Mouse (Mus musculus): ENCODE data around the gene Sdr42e1. TPM values are rescaled to one million over a fixed set of nuclear protein-coding genes. Genes with fewer than 3 reads are reported as not detected.

Sdr42e1 gene
- total RNA-seq (2023): 2.2 TPM

GRCm38 (mm10) chr8:117673430-117673830 lies at the start of gene Sdr42e1:
Gene Sdr42e1, minus strand, starts transcription at chr8:117673689.

GRCm38 (mm10) chr8:117701859-117702258 lies 28.4 kb upstream of the Sdr42e1 start, which contains the start of gene Hsd17b2:
Gene Hsd17b2, plus strand, starts transcription at chr8:117701904.

Other genes starting within 250 kb of the Sdr42e1 start
- gene Plcg2, start 175.4 kb downstream of the Sdr42e1 start, total RNA-seq (2023): 11.6 TPM
- not detected for gene Hsd17b2, start 28.2 kb upstream of the Sdr42e1 start, total RNA-seq (2023)
- 20.0 TPM for gene Mphosph6, start 128.3 kb upstream of the Sdr42e1 start, total RNA-seq (2023)